Mouse (Mus musculus) cortical plate, adult 2 months (tissue): ENCODE measurements at regions not wholly inside any gene's neighbourhood (a gene's known extent, or its start where the extent isn't known, plus 50 kb on each side); places are given as distances from the start of the nearest gene placed in this dataset.
A peak's percentile ranks its signal among the peaks of the same experiment; 100 is the strongest.
"Not testable (repeated sequence)": the region's sequence is repeated elsewhere in the genome, so short reads cannot be mapped to it uniquely, and the experiment has no call there.

Source experiments
- H3K27ac ChIP-seq: fragments of 200-500 bp; 2 replicates; pipeline ENCODE4 v1.5.1; 2012; ENCODE audit warnings: low read length, control low read depth, inconsistent platforms; ENCODE audit not compliant: insufficient read depth
- H3K4me1 ChIP-seq: fragments of 200-500 bp; 2 replicates; pipeline ENCODE4 v1.6.1; 2011; ENCODE audit warnings: low read length; ENCODE audit not compliant: control insufficient read depth, insufficient read depth
- H3K4me3 ChIP-seq: fragments of 200-500 bp; 2 replicates; pipeline ENCODE4 v1.5.1; 2011; ENCODE audit warnings: mild to moderate bottlenecking, low read length, control low read depth; ENCODE audit not compliant: insufficient read depth
- CTCF ChIP-seq: fragments of 200-500 bp; IDR thresholded peaks from 2 replicates; pipeline ENCODE4 v1.5.1; 2011; ENCODE audit warnings: mild to moderate bottlenecking, control low read depth, low read length; ENCODE audit not compliant: insufficient read depth; ENCODE audit errors: extremely low read depth
- POLR2A ChIP-seq: fragments of 200-500 bp; IDR thresholded peaks from 2 replicates; pipeline ENCODE4 v1.6.1; 2011; ENCODE audit warnings: mild to moderate bottlenecking, low read length, control low read depth; ENCODE audit not compliant: insufficient read depth; ENCODE audit errors: extremely low read depth

DNA sequence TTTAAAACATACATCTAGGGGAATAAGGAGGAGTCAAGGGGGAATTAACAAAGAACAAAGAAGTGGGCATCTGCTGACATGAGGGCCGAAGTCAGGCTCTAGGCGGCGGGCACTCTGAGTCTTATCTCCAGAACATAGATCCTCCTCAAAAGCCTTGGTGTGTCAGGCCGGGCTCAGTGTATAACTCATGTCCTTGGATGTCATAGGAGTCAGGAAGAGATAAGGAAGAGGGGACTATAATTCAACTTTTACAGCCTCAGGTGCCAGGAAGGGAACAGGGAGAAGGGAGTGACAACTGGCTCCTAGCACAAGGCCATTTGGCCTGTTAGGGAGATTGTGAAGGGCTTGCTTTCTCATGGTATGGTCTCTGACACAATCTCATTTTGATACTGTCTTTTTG, 185.9 kb upstream of the Ube2e2 start:
- not testable (repeated sequence) for H3K27ac ChIP-seq, H3K4me1 ChIP-seq, H3K4me3 ChIP-seq

DNA sequence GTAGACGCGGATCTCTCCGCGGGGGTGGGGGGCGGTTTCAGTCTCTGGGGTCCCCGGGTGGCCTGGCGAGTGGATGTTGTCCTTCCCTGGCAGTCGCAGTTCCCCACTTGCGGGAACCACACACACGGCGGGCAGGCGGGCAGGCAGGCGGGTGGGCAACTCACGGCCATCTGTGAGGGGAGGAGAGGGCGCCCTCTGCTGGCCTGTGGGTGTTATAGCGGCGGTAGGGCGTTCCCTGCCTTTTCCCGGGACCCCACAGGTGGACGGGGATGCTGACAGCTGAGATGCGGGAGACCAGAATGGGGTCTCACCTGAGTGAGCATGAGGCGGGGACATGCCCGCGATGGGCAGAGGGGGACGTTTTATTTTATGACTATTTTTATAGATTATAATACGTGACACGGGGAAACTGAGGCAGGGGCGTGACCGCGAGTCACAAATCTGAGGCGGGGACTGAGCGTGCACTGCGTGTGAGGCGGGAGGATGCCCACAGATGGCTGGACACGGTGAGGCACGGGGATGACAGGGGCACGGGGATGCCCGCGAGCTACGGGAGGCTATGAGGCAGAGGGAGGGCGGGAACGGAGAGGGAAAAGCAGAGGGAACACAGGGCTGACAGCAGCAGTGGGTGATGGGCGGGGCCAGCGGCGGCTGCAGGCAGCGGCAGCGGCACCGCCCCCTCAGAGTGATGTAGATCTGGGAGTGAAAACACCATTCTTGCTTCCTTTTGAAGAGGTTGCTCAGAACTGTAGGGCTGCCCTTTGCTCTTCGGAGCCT, 148.1 kb upstream of the Ube2e2 start:
- Histone ChIP-seq H3K4me1 (no peaks in the 10 kb centered on the region), H3K4me3 (peak overlapping the region; percentile 45), H3K27ac (no peak overlapping the region)
- TF ChIP-seq CTCF = peak; percentile 39
- TF ChIP-seq POLR2A = no peak

DNA sequence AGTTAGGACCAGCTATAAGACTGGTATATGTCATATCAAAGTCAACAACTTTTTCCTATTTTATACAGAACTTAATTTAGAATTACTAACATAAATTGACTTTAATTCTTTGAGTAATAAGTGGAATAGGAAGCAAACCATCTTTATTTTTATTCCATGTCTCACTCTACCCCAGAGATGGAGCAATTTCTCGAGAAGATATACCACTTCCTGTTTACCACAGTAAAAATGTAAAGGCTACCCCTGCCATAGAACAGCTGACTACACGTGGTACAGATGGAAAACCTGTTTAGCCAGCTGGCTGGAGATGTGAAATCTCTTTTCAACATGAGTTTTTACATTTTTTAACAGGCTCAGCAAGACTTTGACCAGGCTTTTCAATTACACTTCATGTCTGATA, 126.0 kb upstream of the Ube2e2 start:
- H3K4me3 ChIP-seq = no peak overlapping the region
- H3K4me1 ChIP-seq = no peaks in the 10 kb centered on the region
- no peak overlapping the region for H3K27ac ChIP-seq
- TF ChIP-seq POLR2A = no peak
- no peak for TF ChIP-seq CTCF

GRCm38 (mm10) chr14:19015406-19015805, 121.3 kb upstream of the Ube2e2 start:
- H3K4me1 ChIP-seq = no peaks in the 10 kb centered on the region
- no peak overlapping the region for H3K4me3 ChIP-seq
- TF ChIP-seq POLR2A = no peak
- TF ChIP-seq CTCF = no peak
- no peak overlapping the region for H3K27ac ChIP-seq

DNA sequence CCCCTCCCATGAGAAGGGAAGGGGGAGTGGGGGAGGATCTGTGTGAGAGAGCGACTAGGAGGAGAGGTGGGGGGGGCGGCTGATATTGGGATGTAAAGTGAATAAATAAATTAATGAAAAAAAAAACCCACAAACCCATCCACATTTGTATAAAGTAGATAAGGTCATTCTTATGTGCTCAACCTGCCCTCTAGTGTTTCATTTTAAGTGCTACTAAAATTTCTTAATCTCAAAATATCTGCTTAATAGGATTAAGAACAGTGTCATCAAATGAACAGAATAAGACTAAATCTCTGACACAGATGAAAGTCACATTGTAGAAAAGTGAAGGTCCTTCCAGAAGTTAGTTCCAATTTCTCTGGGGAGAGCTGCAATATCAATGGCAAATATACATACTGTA, 119.5 kb upstream of the Ube2e2 start:
- H3K4me3 ChIP-seq, H3K4me1 ChIP-seq, H3K27ac ChIP-seq: not testable (repeated sequence)

- Histone ChIP-seq H3K27ac (peak overlapping the region; percentile 70; the same call in 1 of the 2 replicates), H3K4me1 (peaks cover 1% of the 10 kb centered on the region; the same call in 1 of the 2 replicates), H3K4me3 (no peak overlapping the region)
- TF ChIP-seq POLR2A (no peak), CTCF (no peak)
Observed at GRCm38 (mm10) chr14:18983901-18984300, 89.8 kb upstream of the Ube2e2 start.

- no peak overlapping the region for H3K27ac ChIP-seq
- TF ChIP-seq POLR2A (no peak), CTCF (no peak)
- no peaks in the 10 kb centered on the region for H3K4me1 ChIP-seq
- H3K4me3 ChIP-seq = no peak overlapping the region
Observed at GRCm38 (mm10) chr14:18963864-18964263, 69.8 kb upstream of the Ube2e2 start.

DNA sequence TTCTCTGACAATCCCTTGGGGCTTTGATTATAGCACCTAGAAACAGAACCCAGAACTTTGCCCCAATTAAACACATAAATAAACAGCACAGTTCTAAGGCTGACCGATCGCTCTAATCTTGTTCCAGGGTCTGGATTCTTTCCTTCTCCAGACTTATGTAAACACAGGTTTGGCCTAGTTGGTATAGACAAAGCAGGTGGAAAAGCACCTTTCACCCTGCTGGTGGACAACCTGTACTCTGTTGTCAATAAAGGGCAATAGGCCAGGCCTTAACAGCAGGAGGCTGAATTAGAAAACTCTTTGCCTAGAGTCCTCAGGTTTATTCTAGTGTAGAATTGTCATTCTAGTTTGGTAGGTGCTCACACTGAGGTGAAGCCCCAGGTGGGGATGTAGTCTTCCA, 69.2 kb upstream of the Ube2e2 start:
- Histone ChIP-seq H3K27ac (no peak overlapping the region), H3K4me3 (no peak overlapping the region), H3K4me1 (no peaks in the 10 kb centered on the region)
- TF ChIP-seq POLR2A (no peak), CTCF (no peak)
